Mouse (Mus musculus) heart, embryonic 14.5 days (tissue): Measurements from ENCODE around the gene Edc4. TPM values are rescaled to one million over a fixed set of nuclear protein-coding genes. Genes with fewer than 3 reads are reported as not detected.
"Not testable (repeated sequence)": the region's sequence is repeated elsewhere in the genome, so short reads cannot be mapped to it uniquely, and the experiment has no call there.

Experiments
- ATAC-seq: fragments of 200-750 bp; cut with Nextera tagmentation; 2 replicates; pipeline ENCODE4 v1.8.0; 2017; ENCODE audit warnings: low read depth, moderate TSS enrichment; ENCODE audit not compliant: insufficient number of reproducible peaks, insufficient read depth, low FRiP score
- H3K27ac ChIP-seq, 2 experiments: fragments of 200-500 bp in 1 of 2; fragments of 300-500 bp in 1 of 2; sonication (generic) in 1 of 2; replicated peaks in 1 of 2; 2 replicates each; pipeline ENCODE4 v1.5.1; 2012 to 2014; ENCODE audit warnings: low read depth in 2 of 2, low read length in 2 of 2, control low read depth in 1 of 2, mild to moderate bottlenecking in 1 of 2, mixed read lengths in 1 of 2; ENCODE audit not compliant: control insufficient read depth in 1 of 2, insufficient read depth in 1 of 2
- H3K27me3 ChIP-seq: fragments of 300-500 bp; sonication (generic); 2 replicates; pipeline ENCODE4 v1.6.1; 2014; ENCODE audit warnings: mild to moderate bottlenecking, low read length, control low read depth; ENCODE audit not compliant: control insufficient read depth, insufficient read depth
- H3K36me3 ChIP-seq: fragments of 300-500 bp; sonication (generic); 2 replicates; pipeline ENCODE4 v1.6.1; 2014; ENCODE audit warnings: mild to moderate bottlenecking, control low read depth, low read length, mixed read lengths; ENCODE audit not compliant: control insufficient read depth, insufficient read depth
- H3K4me1 ChIP-seq, 2 experiments: fragments of 200-500 bp in 1 of 2; fragments of 300-500 bp in 1 of 2; sonication (generic) in 1 of 2; 2 replicates each; pipeline ENCODE4 v1.6.1; 2012 to 2014; ENCODE audit warnings: low read length in 2 of 2, control low read depth in 1 of 2, mixed read lengths in 1 of 2; ENCODE audit not compliant: control insufficient read depth in 2 of 2, insufficient read depth in 2 of 2
- H3K4me2 ChIP-seq: fragments of 300-500 bp; sonication (generic); 2 replicates; pipeline ENCODE4 v1.6.1; 2014; ENCODE audit warnings: mild to moderate bottlenecking, low read length
- H3K4me3 ChIP-seq, 2 experiments: fragments of 200-500 bp in 1 of 2; fragments of 300-500 bp in 1 of 2; sonication (generic) in 1 of 2; 2 replicates each; pipeline ENCODE4 v1.5.1; 2012 to 2014; ENCODE audit warnings: low read length in 2 of 2, mild to moderate bottlenecking in 2 of 2, control low read depth in 1 of 2, low read depth in 1 of 2, moderate library complexity in 1 of 2; ENCODE audit not compliant: control insufficient read depth in 1 of 2, insufficient read depth in 1 of 2
- H3K9ac ChIP-seq: fragments of 300-500 bp; sonication (generic); 2 replicates; pipeline ENCODE4 v1.6.1; 2014; ENCODE audit warnings: mild to moderate bottlenecking, low read length
- H3K9me3 ChIP-seq: fragments of 300-500 bp; sonication (generic); 2 replicates; pipeline ENCODE4 v1.6.1; 2016; ENCODE audit warnings: low read length, control low read depth; ENCODE audit not compliant: control insufficient read depth
- WGBS: fragments of 180-500 bp; shearing (Covaris S2); extraction: QIAGEN DNeasy Blood & Tissue Kit; methylation state at CpG from one replicate; pipeline ENCODE4 v1.1.7; 2014; 5-methylcytosine and 5-hydroxymethylcytosine counted together
- polyA plus RNA-seq: library from polyadenylated mRNA; unstranded; fragments of >200 nt; fragmentation: Nextera tagmentation; extraction: Ambion mirVana; gene quantifications from 2 replicates; pipeline ENCODE4 v1.2.1, GENCODE M21; 2014

Gene Edc4
- 24.0 and 27.7 TPM in 2 replicates for polyA plus RNA-seq

- peaks cover 3 to 15% of the 10 kb centered on the region in 2 experiments; a peak in 3 of 4 replicates for H3K4me1 ChIP-seq
- WGBS = under 1% methylated on average over 45 of the region's 45 CpGs
- peak within 1 kb of the TSS; percentile 95 for H3K4me2 ChIP-seq
- peak; percentile 42; the same call in 1 of the 2 replicates for ATAC-seq
- H3K4me3 ChIP-seq = peak within 1 kb of the TSS; percentile 87 to 95
- H3K9me3 ChIP-seq = no peaks in the 10 kb centered on the region
- H3K27me3 ChIP-seq = no peaks in the 10 kb centered on the region
- H3K27ac ChIP-seq = peak within 1 kb of the TSS; percentile 30 to 69; a peak in 3 of 4 replicates
- H3K36me3 ChIP-seq = peaks cover 63% of the 10 kb centered on the region
- H3K9ac ChIP-seq = peak within 1 kb of the TSS; percentile 97
These were observed at the start of gene Edc4 for GRCm38 (mm10) chr8:105880754-105881520. TSS of gene Edc4 (plus strand) at chr8:105880881.

GRCm38 (mm10) chr8:105833740-105834139, 46.9 kb upstream of the Edc4 start:
- not testable (repeated sequence) for H3K4me2 ChIP-seq, H3K9ac ChIP-seq, ATAC-seq, H3K27ac ChIP-seq, H3K9me3 ChIP-seq, H3K4me1 ChIP-seq, H3K4me3 ChIP-seq, H3K27me3 ChIP-seq, H3K36me3 ChIP-seq
- 65% methylated on average over 2 of the region's 2 CpGs for WGBS

- WGBS = 24% methylated on average over 11 of the region's 11 CpGs
These were observed 45.4 kb upstream of the Edc4 start for GRCm38 (mm10) chr8:105835318-105835717.

GRCm38 (mm10) chr8:105836991-105837390, 43.7 kb upstream of the Edc4 start:
- H3K9ac ChIP-seq = no peak overlapping the region
- ATAC-seq = no peak
- 81% methylated on average over 6 of the region's 6 CpGs for WGBS
- H3K27ac ChIP-seq = no peak overlapping the region
- H3K9me3 ChIP-seq = no peaks in the 10 kb centered on the region
- no peaks in the 10 kb centered on the region for H3K27me3 ChIP-seq
- H3K4me2 ChIP-seq = no peak overlapping the region
- H3K4me3 ChIP-seq = no peak overlapping the region
- no peaks in the 10 kb centered on the region for H3K4me1 ChIP-seq
- H3K36me3 ChIP-seq = no peaks in the 10 kb centered on the region; the same call in 1 of the 2 replicates

More at GRCm38 (mm10) chr8:105835318-105835717, 45.4 kb upstream of the Edc4 start:
- Histone ChIP-seq H3K4me2 (no peak overlapping the region), H3K36me3 (no peaks in the 10 kb centered on the region), H3K9me3 (no peaks in the 10 kb centered on the region), H3K27me3 (no peaks in the 10 kb centered on the region), H3K4me3 (no peak overlapping the region), H3K9ac (no peak overlapping the region), H3K4me1 (no peaks in the 10 kb centered on the region), H3K27ac (no peak overlapping the region)
- ATAC-seq = no peak

GRCm38 (mm10) chr8:105839209-105839608, 41.5 kb upstream of the Edc4 start:
- H3K36me3 ChIP-seq = peaks cover 11% of the 10 kb centered on the region
- no peak overlapping the region for H3K27ac ChIP-seq
- ATAC-seq = no peak
- H3K4me3 ChIP-seq = no peak overlapping the region
- no peak overlapping the region for H3K4me2 ChIP-seq
- no peaks in the 10 kb centered on the region for H3K9me3 ChIP-seq
- no peaks in the 10 kb centered on the region for H3K4me1 ChIP-seq
- H3K27me3 ChIP-seq = no peaks in the 10 kb centered on the region
- WGBS = 87% methylated on average over 5 of the region's 5 CpGs
- no peak overlapping the region for H3K9ac ChIP-seq

GRCm38 (mm10) chr8:105846678-105847077, 34.0 kb upstream of the Edc4 start:
- Histone ChIP-seq H3K4me1 (peaks cover 6 to 10% of the 10 kb centered on the region in 2 experiments; a peak in 3 of 4 replicates), H3K4me3 (no peak overlapping the region), H3K36me3 (peaks cover 67% of the 10 kb centered on the region), H3K9ac (no peak overlapping the region), H3K4me2 (0 out of 2 replicates have a peak overlapping the region, but pooled peaks have one; percentile 24), H3K27me3 (no peaks in the 10 kb centered on the region), H3K27ac (peak overlapping the region; percentile 39 to 56; a peak in 3 of 4 replicates), H3K9me3 (no peaks in the 10 kb centered on the region)
- 77% methylated on average over 11 of the region's 11 CpGs for WGBS
- ATAC-seq = peak; percentile 60

- H3K27ac ChIP-seq = no peak overlapping the region
- H3K9me3 ChIP-seq = no peaks in the 10 kb centered on the region
- whole genome bisulfite sequencing = 78% methylated on average over 4 of the region's 4 CpGs
- no peaks in the 10 kb centered on the region for H3K27me3 ChIP-seq
- H3K36me3 ChIP-seq = peaks cover 48% of the 10 kb centered on the region
- H3K4me1 ChIP-seq = peaks cover 7 to 12% of the 10 kb centered on the region in 2 experiments; a peak in 3 of 4 replicates
- peak overlapping the region; percentile 51; the same call in 1 of the 2 replicates for H3K4me2 ChIP-seq
- 0 out of 4 replicates have a peak overlapping the region, but pooled peaks of 1 of the 2 experiments have one; percentile 11 for H3K4me3 ChIP-seq
- H3K9ac ChIP-seq = peak overlapping the region; percentile 50; the same call in 1 of the 2 replicates
- ATAC-seq = no peak
These were observed 30.7 kb upstream of the Edc4 start for GRCm38 (mm10) chr8:105850014-105850413.
